Mouse (Mus musculus): ENCODE measurements around the gene Ifnar1.
"Not testable (repeated sequence)": the region's sequence is repeated elsewhere in the genome, so short reads cannot be mapped to it uniquely, and the experiment has no call there.

Ifnar1 gene

GRCm38 (mm10) chr16:91512161-91512787 is 27.2 kb downstream of the Ifnar1 start:
- DNase-seq, result peak; percentile 82

GRCm38 (mm10) chr16:91513099-91513498 is 28.1 kb downstream of the Ifnar1 start:
- DNase-seq, result no peak

GRCm38 (mm10) chr16:91517020-91517419 is 32.0 kb downstream of the Ifnar1 start:
- no peak for DNase-seq

GRCm38 (mm10) chr16:91522040-91522439 is 37.0 kb downstream of the Ifnar1 start:
- no peak for DNase-seq

GRCm38 (mm10) chr16:91522479-91523309 is 37.7 kb downstream of the Ifnar1 start:
- no peak for DNase-seq

- DNase-seq, result no peak
Measured at GRCm38 (mm10) chr16:91524206-91524605, 39.2 kb downstream of the Ifnar1 start.

- DNase-seq, result no peak
Measured at GRCm38 (mm10) chr16:91526274-91526673, 41.2 kb downstream of the Ifnar1 start.

- DNase-seq, result no peak
Measured at GRCm38 (mm10) chr16:91527051-91527450, 42.0 kb downstream of the Ifnar1 start.

GRCm38 (mm10) chr16:91527500-91527899 is 42.5 kb downstream of the Ifnar1 start:
- DNase-seq, result no peak

- no peak for DNase-seq
Measured at GRCm38 (mm10) chr16:91528578-91528977, 43.5 kb downstream of the Ifnar1 start.

GRCm38 (mm10) chr16:91530830-91531229 is 45.8 kb downstream of the Ifnar1 start:
- not testable (repeated sequence) for DNase-seq

GRCm38 (mm10) chr16:91531856-91532255 is 46.8 kb downstream of the Ifnar1 start:
- no peak for DNase-seq

GRCm38 (mm10) chr16:91532429-91532828 is 47.4 kb downstream of the Ifnar1 start:
- DNase-seq, result no peak

- DNase-seq, result no peak
Measured at GRCm38 (mm10) chr16:91533097-91534001, 48.3 kb downstream of the Ifnar1 start.

- DNase-seq, result no peak
Measured at GRCm38 (mm10) chr16:91534477-91534876, 49.4 kb downstream of the Ifnar1 start.

GRCm38 (mm10) chr16:91534888-91535287 is 49.9 kb downstream of the Ifnar1 start:
- DNase-seq, result no peak

GRCm38 (mm10) chr16:91536372-91536771 is 51.3 kb downstream of the Ifnar1 start:
- DNase-seq, result no peak

- no peak for DNase-seq
Measured at GRCm38 (mm10) chr16:91537065-91537464, 52.0 kb downstream of the Ifnar1 start.

- DNase-seq, result no peak
Measured at GRCm38 (mm10) chr16:91538051-91538450, 53.0 kb downstream of the Ifnar1 start.

- DNase-seq, result no peak
Measured at GRCm38 (mm10) chr16:91538513-91538912, 53.5 kb downstream of the Ifnar1 start.

- no peak for DNase-seq
Measured at GRCm38 (mm10) chr16:91541573-91542081, 56.6 kb downstream of the Ifnar1 start.

- no peak for DNase-seq
Measured at GRCm38 (mm10) chr16:91543619-91544018, 58.6 kb downstream of the Ifnar1 start.

All from cerebellum, adult 8-10 months (tissue).